Mouse (Mus musculus): ENCODE measurements at regions not wholly inside any gene's neighbourhood (a gene's known extent, or its start where the extent isn't known, plus 50 kb on each side); places are given as distances from the start of the nearest gene placed in this dataset.
A peak's percentile ranks its signal among the peaks of the same experiment; 100 is the strongest.

GRCm38 (mm10) chr13:71148491-71149302 is 307.1 kb upstream of the Adamts16 start:
- no peaks in the 10 kb centered on the region for H3K9me3 ChIP-seq
- WGBS = 31% methylated on average over 8 of the region's 8 CpGs
- no peaks in the 10 kb centered on the region for H3K36me3 ChIP-seq
- no peak overlapping the region for H3K4me3 ChIP-seq
- no peak overlapping the region for H3K27ac ChIP-seq
- H3K27me3 ChIP-seq = no peaks in the 10 kb centered on the region
- no peak overlapping the region for H3K4me2 ChIP-seq (replicated peaks)
- no peak for ATAC-seq (ENCODE audit: insufficient number of reproducible peaks, insufficient read depth, low FRiP score, low TSS enrichment)
- H3K9ac ChIP-seq = no peak overlapping the region
- H3K4me1 ChIP-seq = no peaks in the 10 kb centered on the region

DNA sequence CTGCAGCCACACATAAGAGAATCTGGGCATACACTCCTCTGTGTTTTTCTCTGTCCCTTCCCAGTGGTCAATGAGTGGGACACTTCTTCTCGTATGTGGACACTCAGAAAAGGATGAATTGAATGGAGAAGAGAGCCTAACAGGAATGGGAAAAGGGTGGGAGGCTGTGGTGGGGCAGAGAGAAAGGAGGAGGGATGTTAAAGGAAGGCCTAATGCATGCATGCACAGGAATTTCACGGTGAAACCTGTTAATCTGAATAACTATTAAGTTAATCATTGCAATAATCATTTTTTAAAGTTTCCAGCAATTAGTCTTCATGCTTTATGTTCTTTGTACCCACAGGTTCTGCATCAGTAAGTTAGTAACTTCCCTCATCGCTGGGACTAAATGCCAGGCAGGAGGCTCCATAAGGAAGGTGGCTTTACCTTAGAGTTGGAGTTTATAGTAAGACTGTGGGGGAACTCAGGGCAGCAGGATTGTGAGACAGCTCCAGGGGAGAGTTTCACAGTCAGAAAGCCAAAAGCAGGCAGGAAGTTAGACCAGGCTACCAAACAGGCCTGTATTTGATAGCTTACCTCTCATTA is 305.3 kb upstream of the Adamts16 start:
- Histone ChIP-seq H3K9ac (no peak overlapping the region), H3K4me3 (no peak overlapping the region), H3K9me3 (no peaks in the 10 kb centered on the region), H3K4me1 (no peaks in the 10 kb centered on the region), H3K36me3 (no peaks in the 10 kb centered on the region), H3K27ac (no peak overlapping the region), H3K4me2 (replicated peaks) (no peak overlapping the region), H3K27me3 (no peaks in the 10 kb centered on the region)
- no peak for ATAC-seq (ENCODE audit: insufficient number of reproducible peaks, insufficient read depth, low FRiP score, low TSS enrichment)
- 87% methylated on average over 3 of the region's 3 CpGs for WGBS

DNA sequence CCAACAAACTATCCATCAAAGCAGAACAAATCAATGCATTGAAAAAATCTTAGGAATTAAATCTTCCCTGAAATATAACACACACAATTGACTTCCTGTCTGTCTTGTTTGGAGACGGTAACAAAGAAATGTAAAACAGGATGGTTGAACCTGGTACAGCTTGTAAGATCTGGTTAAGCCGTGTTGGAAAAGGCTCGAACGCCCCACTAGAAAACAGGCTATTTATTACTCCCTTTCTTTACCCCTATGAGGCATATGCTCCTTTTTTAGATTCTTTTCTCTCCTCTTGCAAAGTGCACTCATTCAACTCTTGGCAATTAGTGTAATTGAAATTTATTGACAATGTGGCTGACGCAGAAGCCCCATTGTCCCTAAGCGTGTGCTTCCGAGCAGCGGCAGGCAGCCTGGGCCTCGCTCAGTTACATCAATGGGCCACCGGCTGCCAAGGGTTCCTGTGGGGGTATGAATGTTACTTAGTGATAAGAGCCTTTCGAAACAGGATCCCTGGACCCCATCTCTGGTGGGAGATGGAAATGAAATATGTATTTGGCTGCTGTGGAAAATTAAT is 297.2 kb upstream of the Adamts16 start:
- Histone ChIP-seq H3K4me3 (no peak overlapping the region), H3K9me3 (no peaks in the 10 kb centered on the region), H3K36me3 (no peaks in the 10 kb centered on the region), H3K27me3 (no peaks in the 10 kb centered on the region), H3K9ac (no peak overlapping the region), H3K27ac (no peak overlapping the region), H3K4me2 (replicated peaks) (no peak overlapping the region), H3K4me1 (no peaks in the 10 kb centered on the region)
- 65% methylated on average over 11 of the region's 11 CpGs for WGBS
- ATAC-seq (ENCODE audit: insufficient number of reproducible peaks, insufficient read depth, low FRiP score, low TSS enrichment) = no peak

- no peak overlapping the region for H3K27ac ChIP-seq
- no peak overlapping the region for H3K9ac ChIP-seq
- no peak overlapping the region for H3K4me3 ChIP-seq
- no peaks in the 10 kb centered on the region for H3K36me3 ChIP-seq
- H3K9me3 ChIP-seq = no peaks in the 10 kb centered on the region
- H3K4me1 ChIP-seq = no peaks in the 10 kb centered on the region
- WGBS = 69% methylated on average over 5 of the region's 5 CpGs
- H3K27me3 ChIP-seq = no peaks in the 10 kb centered on the region
- H3K4me2 ChIP-seq (replicated peaks) = no peak overlapping the region
- no peak for ATAC-seq (ENCODE audit: insufficient number of reproducible peaks, insufficient read depth, low FRiP score, low TSS enrichment)
These were observed 294.5 kb upstream of the Adamts16 start for GRCm38 (mm10) chr13:71135940-71136632.

DNA sequence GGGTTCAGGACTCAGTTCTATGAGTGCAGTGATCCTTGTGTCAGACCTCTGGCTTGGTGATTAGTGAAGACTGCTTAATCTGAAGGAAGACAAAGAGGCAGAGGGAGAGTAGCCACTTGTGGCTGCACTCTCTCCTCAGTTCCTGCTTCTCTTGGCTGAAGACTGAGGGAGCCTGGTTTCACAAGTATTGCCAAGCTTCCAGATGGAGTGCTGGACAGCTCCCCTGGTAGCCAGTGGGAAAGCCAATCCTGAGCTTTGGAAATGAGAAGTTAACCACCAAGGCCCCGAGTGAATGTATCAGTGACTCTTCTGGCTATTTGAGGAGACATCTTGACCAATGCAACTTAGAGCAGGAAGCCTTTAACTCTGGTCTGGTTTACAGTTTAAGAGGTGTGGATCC is 279.9 kb upstream of the Adamts16 start:
- Histone ChIP-seq H3K4me2 (replicated peaks) (no peak overlapping the region), H3K4me3 (no peak overlapping the region), H3K9me3 (no peaks in the 10 kb centered on the region), H3K36me3 (no peaks in the 10 kb centered on the region), H3K9ac (no peak overlapping the region), H3K27me3 (no peaks in the 10 kb centered on the region), H3K27ac (no peak overlapping the region), H3K4me1 (no peaks in the 10 kb centered on the region)
- WGBS = 8% methylated on average over 1 of the region's 1 CpGs
- ATAC-seq (ENCODE audit: insufficient number of reproducible peaks, insufficient read depth, low FRiP score, low TSS enrichment) = no peak

GRCm38 (mm10) chr13:71108175-71108574 is 266.6 kb upstream of the Adamts16 start:
- H3K9me3 ChIP-seq = no peaks in the 10 kb centered on the region
- H3K4me2 ChIP-seq (replicated peaks) = no peak overlapping the region
- no peak for ATAC-seq (ENCODE audit: insufficient number of reproducible peaks, insufficient read depth, low FRiP score, low TSS enrichment)
- no peak overlapping the region for H3K4me3 ChIP-seq
- no peaks in the 10 kb centered on the region for H3K36me3 ChIP-seq
- H3K9ac ChIP-seq = no peak overlapping the region
- H3K27me3 ChIP-seq = peaks cover 13% of the 10 kb centered on the region; the same call in 1 of the 2 replicates
- H3K4me1 ChIP-seq = peaks cover 6% of the 10 kb centered on the region; the same call in 1 of the 2 replicates
- H3K27ac ChIP-seq = no peak overlapping the region
- WGBS = 84% methylated on average over 8 of the region's 8 CpGs

DNA sequence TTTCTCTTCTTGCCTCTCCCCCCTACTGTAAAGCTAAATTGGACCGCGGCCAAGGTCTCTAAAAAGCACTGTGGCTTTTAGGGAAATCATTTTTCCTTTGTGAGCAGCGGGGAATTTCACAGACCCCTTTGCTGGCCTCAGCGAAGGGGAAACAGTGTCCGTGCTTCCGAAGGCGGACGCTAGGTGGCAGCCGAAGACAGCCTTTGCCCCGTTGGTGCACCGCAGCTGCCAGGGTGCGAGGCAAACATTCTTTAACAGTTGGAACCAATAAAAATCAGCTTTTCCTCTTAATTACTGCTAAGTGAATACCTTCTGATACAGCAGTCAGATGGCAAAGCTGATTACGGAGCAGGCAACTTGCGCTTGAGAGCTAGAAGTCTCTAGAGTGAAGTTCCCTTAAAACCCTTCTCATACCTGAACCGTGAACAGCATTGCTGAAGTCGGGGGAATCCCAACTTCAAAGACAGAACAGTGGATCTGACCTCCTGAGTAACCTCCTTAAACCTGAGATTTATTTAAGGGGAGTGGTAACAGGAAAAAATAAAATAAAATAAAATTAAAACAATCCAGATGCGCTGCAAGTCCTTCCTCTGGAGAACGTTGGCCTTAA is 263.7 kb upstream of the Adamts16 start:
- 6% methylated on average over 18 of the region's 18 CpGs for whole genome bisulfite sequencing
- Histone ChIP-seq H3K27me3 (peaks cover 17% of the 10 kb centered on the region; the same call in 1 of the 2 replicates), H3K4me1 (peaks cover 6% of the 10 kb centered on the region; the same call in 1 of the 2 replicates), H3K4me2 (replicated peaks) (peak overlapping the region; percentile 49), H3K4me3 (peak overlapping the region; percentile 22), H3K36me3 (no peaks in the 10 kb centered on the region), H3K9ac (no peak overlapping the region), H3K9me3 (no peaks in the 10 kb centered on the region), H3K27ac (no peak overlapping the region)
- ATAC-seq (ENCODE audit: insufficient number of reproducible peaks, insufficient read depth, low FRiP score, low TSS enrichment) = peak; percentile 17; the same call in 1 of the 2 replicates

DNA sequence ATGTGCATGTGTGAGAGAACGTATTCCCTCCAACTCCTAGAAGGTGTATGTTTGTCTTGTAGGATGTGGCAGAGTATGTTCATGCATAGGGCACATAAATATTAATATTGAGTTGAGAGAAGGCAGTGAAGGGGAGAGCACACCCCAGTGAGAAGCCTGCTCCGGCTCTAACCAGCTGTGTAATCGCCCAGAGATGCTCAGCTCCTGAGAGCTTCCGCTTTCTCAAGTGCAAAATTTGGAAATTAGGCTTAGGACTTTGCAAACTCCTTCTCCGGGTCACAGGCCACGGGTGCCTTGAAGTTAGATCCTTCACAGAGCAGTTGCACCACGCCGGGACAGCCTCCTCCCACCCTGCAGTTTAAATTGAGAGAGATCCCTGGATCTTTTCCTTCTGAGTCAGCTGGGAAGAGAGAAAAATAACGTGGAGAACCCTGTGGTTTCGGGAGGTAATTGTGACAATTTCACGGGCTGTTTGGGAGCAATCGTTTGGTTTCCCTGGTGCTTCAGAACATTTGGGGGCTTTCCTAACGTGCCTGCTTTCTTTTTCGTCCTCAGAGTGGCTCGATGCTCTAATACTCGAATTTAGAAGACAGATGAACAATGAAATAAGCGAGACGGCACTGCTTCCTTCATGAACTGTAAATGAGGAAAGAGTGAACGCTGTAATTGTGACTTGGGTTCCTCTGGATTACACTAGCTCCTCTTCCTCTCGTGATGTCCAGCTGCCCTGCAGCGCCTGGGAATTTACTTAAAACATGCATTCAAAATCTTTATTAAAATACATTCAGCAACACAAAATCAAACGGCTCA is 263.0 kb upstream of the Adamts16 start:
- Histone ChIP-seq H3K4me1 (peaks cover 6% of the 10 kb centered on the region; the same call in 1 of the 2 replicates), H3K36me3 (no peaks in the 10 kb centered on the region), H3K9ac (no peak overlapping the region), H3K4me2 (replicated peaks) (peak overlapping the region; percentile 49), H3K9me3 (no peaks in the 10 kb centered on the region), H3K27ac (no peak overlapping the region), H3K27me3 (peaks cover 17% of the 10 kb centered on the region; the same call in 1 of the 2 replicates), H3K4me3 (peak overlapping the region; percentile 22)
- no peak for ATAC-seq (ENCODE audit: insufficient number of reproducible peaks, insufficient read depth, low FRiP score, low TSS enrichment)
- WGBS = 25% methylated on average over 22 of the region's 22 CpGs

GRCm38 (mm10) chr13:71084301-71084700 is 242.7 kb upstream of the Adamts16 start:
- Histone ChIP-seq H3K4me2 (replicated peaks) (no peak overlapping the region), H3K27ac (no peak overlapping the region), H3K9ac (no peak overlapping the region), H3K4me1 (no peaks in the 10 kb centered on the region), H3K4me3 (no peak overlapping the region), H3K36me3 (no peaks in the 10 kb centered on the region), H3K9me3 (no peaks in the 10 kb centered on the region), H3K27me3 (no peaks in the 10 kb centered on the region)
- no peak for ATAC-seq (ENCODE audit: insufficient number of reproducible peaks, insufficient read depth, low FRiP score, low TSS enrichment)
- WGBS = 44% methylated on average over 6 of the region's 6 CpGs

DNA sequence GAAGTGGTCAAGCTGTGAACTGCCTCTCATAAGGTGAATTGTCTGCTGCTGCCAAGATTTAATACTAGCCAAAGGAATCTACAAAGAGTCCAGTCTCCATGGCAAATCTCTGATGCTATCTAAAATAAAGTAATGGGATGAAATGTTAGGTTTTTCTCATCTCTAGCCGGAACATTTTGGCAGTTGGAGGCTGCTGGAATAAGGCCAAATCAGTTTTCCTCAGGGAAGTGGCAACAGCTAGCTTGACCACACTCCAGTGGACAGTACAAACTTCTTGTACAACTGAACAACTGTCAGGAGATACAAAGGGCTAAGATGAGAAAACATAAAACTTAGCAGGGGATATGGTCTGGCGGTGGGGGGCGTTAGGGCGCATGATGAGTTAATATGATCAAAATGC is 234.3 kb upstream of the Adamts16 start:
- Histone ChIP-seq H3K9ac (no peak overlapping the region), H3K4me3 (no peak overlapping the region), H3K9me3 (no peaks in the 10 kb centered on the region), H3K4me2 (replicated peaks) (no peak overlapping the region), H3K36me3 (no peaks in the 10 kb centered on the region), H3K4me1 (no peaks in the 10 kb centered on the region), H3K27me3 (no peaks in the 10 kb centered on the region), H3K27ac (no peak overlapping the region)
- 84% methylated on average over 4 of the region's 4 CpGs for WGBS
- ATAC-seq (ENCODE audit: insufficient number of reproducible peaks, insufficient read depth, low FRiP score, low TSS enrichment) = no peak

DNA sequence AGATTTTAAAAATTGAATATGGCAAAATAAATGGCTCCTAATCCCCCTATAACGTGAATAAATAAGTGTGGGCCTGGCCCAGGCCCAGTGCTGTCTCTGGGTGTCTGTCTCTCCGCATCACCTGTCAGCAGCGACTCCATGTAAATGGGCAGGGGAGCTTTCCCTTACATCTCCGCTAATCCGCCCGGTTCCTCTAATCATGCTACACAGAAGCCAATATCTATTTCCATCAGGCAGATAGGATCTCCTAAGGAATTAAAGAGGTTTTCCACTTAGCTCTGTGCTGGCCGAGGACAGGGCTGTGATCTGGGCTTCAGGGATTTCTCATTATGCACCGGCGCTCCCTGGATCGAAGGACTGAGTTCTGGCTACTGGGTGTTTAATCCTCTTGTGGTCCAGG is 232.4 kb upstream of the Adamts16 start:
- Histone ChIP-seq H3K4me2 (replicated peaks) (no peak overlapping the region), H3K4me1 (peaks cover under 1% of the 10 kb centered on the region; the same call in 1 of the 2 replicates), H3K9ac (no peak overlapping the region), H3K9me3 (no peaks in the 10 kb centered on the region), H3K27me3 (no peaks in the 10 kb centered on the region), H3K4me3 (no peak overlapping the region), H3K36me3 (no peaks in the 10 kb centered on the region), H3K27ac (no peak overlapping the region)
- no peak for ATAC-seq (ENCODE audit: insufficient number of reproducible peaks, insufficient read depth, low FRiP score, low TSS enrichment)
- WGBS = 46% methylated on average over 10 of the region's 10 CpGs
